Mouse (Mus musculus) frontal cortex, adult 2 months (tissue): Measurements from ENCODE around the gene Rpusd4. TPM values are rescaled to one million over a fixed set of nuclear protein-coding genes. Genes with fewer than 3 reads are reported as not detected.

Source experiments
- DNase-seq, 2 experiments: peaks; one replicate each; pipeline ENCODE4 v3.0.0; 2022; ENCODE audit warnings: low spot score in 1 of 2; ENCODE audit errors: extremely low spot score in 1 of 2
- polyA plus RNA-seq: library from polyadenylated mRNA; depleted of rRNA; stranded (reverse); fragments of >200 nt; gene quantifications from 2 replicates; pipeline ENCODE4 v1.2.3, GENCODE M21; 2012; rRNA removed

Gene Rpusd4
- polyA plus RNA-seq, result 10.0 and 10.8 TPM in 2 replicates

DNA sequence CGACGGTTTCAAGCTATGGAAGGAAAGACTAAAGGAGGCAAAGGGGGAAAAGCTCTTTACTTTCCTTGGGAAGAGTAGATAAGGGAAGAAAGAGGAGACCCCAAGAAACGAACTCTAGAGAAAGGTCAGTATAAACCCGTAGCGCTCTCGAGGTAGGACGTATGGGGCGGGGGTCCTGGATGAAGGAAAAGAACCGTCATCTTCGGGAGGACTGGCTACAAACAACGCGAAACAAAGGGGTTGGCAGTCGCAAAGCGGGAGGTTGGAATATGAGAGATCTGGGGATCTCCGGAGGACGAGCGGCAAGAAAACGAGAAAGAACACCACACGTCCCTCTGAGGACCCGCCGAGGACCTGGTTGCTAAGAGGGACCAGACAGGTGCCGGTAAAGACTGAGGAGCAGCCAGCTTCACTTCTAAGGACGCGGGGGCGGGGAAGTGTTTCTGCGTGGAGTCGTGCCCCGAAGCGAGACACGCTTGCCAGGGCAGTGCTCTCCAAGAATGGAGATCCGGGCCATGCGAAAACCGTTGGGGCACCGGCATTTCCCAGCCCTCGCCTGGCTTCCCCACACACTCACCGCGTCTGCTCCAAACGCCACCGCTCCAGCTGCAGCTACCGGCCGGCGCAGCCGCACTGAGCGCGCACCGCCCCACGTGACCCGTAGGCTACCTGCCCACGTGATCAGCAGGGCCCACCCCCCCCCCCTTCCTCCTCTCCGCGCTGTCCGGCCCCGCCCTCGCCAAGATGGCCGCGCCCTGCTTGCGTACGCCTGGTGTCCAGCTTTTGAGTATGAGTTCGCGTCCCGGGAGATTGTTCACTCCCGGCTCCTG, at the start of gene Rpusd4, which contains the start of gene Fam118b:
Rpusd4 (plus strand) TSS at position 720 of the 830 bp plus-strand sequence.
Fam118b (minus strand) TSS at position 660 of the 830 bp plus-strand sequence.
- peak; percentile 84 to 95 for DNase-seq

GRCm38 (mm10) chr9:35217963-35218362, 49.7 kb upstream of the Rpusd4 start:
- DNase-seq, result no peak

GRCm38 (mm10) chr9:35223466-35223865, 44.2 kb upstream of the Rpusd4 start:
- DNase-seq, result no peak

GRCm38 (mm10) chr9:35228671-35229070, 39.0 kb upstream of the Rpusd4 start:
- DNase-seq, result no peak

- DNase-seq, result no peak
Measured at GRCm38 (mm10) chr9:35235996-35236395, 31.7 kb upstream of the Rpusd4 start.

DNA sequence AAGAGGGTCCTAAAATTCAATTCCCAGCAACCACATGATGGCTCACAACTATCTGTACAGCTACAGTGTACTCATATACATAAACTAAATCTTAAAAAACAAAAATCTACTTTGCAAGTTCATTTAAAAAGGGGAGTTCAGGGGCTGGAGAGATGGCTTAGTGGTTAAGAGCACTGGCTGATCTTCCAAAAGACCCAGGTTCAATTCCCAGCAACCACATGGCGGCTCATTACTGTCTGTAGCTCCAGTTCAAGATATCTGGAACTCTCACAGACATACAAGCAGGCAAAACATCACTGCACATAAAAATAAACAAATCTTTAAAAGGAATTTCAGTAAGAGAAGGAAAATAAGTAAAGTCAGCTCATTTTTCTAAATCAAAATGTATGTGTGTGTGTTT, 29.3 kb upstream of the Rpusd4 start:
- no peak for DNase-seq

- no peak for DNase-seq
Measured at GRCm38 (mm10) chr9:35238915-35239571, 28.6 kb upstream of the Rpusd4 start.

GRCm38 (mm10) chr9:35239734-35240133, 27.9 kb upstream of the Rpusd4 start:
- no peak for DNase-seq

DNA sequence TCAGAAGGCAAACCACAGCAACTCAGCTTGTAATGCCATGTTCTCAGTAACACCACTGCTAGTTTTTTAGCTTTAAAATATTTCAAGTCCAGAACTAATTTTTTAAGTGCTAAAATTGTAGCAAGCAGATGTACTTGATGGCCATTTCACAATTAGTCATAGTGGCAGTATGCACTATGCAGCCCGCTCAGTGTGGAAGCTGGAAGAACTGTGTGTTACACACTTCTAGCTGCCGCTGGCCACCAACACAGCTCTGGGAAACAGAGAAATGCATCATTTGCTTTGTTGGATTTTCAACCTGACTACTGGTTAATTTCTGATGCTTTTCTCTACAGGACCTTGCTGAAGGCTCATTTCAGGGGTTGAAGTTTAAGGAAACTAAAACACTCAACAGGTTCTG, 20.3 kb upstream of the Rpusd4 start:
- DNase-seq, result no peak

DNA sequence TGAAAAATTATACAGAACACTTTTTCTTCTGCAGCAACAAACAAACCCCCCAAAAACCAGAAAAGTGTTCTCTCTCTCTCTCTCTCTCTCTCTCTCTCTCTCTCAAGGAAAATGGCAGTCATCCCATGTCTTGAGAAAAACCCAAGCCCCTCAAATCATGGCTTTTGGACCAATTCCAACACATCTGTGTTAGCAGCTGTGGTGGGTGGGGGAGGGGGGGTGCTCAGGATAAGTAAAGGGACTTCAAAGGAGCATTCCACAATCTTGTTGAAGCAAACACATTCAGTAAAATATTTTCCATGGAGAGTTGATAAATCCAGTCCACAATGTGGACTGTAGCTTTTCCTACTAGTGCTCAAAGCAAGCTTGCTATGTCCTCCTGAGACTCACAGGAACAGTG, 18.2 kb upstream of the Rpusd4 start:
- no peak for DNase-seq

GRCm38 (mm10) chr9:35257365-35257764, 10.3 kb upstream of the Rpusd4 start:
- no peak for DNase-seq

GRCm38 (mm10) chr9:35262418-35262817, 5.2 kb upstream of the Rpusd4 start:
- DNase-seq, result no peak

GRCm38 (mm10) chr9:35263431-35263830, 4.2 kb upstream of the Rpusd4 start:
- DNase-seq, result no peak

DNA sequence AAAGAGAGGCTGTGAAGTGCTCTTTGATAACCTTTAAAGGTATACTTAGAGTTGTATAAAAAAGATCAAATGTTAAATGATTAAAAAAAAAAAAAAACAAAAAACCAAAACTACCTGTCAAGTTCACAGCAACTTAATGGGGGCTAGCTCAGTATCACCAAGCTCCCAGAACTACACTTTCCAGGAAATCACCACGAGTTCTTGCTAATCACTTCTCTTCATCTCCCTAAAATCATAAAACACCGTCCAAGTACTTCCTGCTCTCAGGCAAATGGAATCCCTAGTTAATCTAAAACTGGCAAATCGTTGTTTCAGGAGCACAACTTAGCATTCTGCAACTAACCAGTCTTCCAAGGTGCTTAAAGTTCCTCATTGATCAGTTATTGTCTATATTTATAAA, 3.2 kb upstream of the Rpusd4 start:
- no peak for DNase-seq

- peak in 1 of 2 experiments; percentile 33 for DNase-seq
Measured at GRCm38 (mm10) chr9:35267976-35268715, 481 bp downstream of the Rpusd4 start.

- DNase-seq, result peak in 1 of 2 experiments; percentile 28
Measured at GRCm38 (mm10) chr9:35277855-35278365, 10.2 kb downstream of the Rpusd4 start.

- DNase-seq, result no peak
Measured at GRCm38 (mm10) chr9:35278451-35278850, 10.8 kb downstream of the Rpusd4 start.

DNA sequence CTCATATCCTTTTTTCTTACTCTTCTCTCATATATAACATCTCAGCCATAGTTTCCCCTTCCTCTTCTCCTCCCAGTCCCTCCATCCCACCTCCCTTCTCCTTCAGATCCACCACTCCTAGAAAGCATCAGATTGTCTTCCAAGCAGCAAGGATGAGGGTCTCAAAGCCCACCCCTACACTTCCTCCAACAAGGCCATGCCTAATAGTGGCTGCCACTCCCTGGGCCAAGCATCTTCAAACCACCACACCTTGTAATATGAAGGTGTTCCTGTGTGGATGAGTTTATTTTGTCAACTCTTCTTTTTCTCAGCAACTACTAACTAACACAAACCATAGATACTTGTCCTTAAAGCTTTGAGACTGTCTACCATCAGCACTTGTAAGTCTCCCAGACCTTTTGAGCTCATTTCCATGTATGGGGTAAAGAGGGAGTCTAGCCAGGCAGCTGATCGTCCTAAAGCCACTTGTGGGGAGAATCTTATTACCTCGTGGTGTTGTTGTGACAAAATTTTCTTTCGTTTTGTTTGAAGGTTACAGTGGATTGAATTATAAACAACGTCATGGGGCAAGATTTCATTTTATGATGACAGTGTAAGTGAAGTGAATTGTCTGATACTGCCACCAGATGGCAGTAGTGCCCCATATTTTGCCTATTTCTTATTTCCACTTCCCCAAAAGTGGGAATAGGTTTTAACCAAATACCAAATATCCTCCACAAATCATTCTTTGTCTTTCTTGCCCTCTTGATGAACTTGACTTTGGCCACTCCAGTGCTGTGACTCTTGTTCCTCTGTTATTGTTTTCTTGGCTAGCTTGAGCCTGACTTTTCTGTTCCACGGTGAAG, 14.6 kb downstream of the Rpusd4 start:
- peak in 1 of 2 experiments; percentile 81 for DNase-seq

- no peak for DNase-seq
Measured at GRCm38 (mm10) chr9:35282851-35283200, 15.2 kb downstream of the Rpusd4 start.

- DNase-seq, result no peak
Measured at GRCm38 (mm10) chr9:35283415-35284069, 15.9 kb downstream of the Rpusd4 start.
